Mouse (Mus musculus) CH12.LX (cell line): ENCODE results near the gene Zfr2.
"Not testable (repeated sequence)": the region's sequence is repeated elsewhere in the genome, so short reads cannot be mapped to it uniquely, and the experiment has no call there.

Source experiments
- CTCF ChIP-seq, 2 experiments: IDR thresholded peaks in 1 of 2; conservative IDR thresholded peaks in 1 of 2; 2 replicates each; pipeline ENCODE4 v1.5.1; 2011 to 2012; ENCODE audit warnings: low read depth in 2 of 2, low read length in 2 of 2, improper control_type of control experiment in 1 of 2, inconsistent platforms in 1 of 2, mild to moderate bottlenecking in 1 of 2, moderate library complexity in 1 of 2
- EP300 ChIP-seq: IDR thresholded peaks from 2 replicates; pipeline ENCODE4 v1.6.1; 2011; ENCODE audit warnings: low read length, improper control_type of control experiment
- POLR2AphosphoS2 ChIP-seq: IDR thresholded peaks from 2 replicates; pipeline ENCODE4 v1.6.1; 2011; ENCODE audit warnings: low read depth, low read length, improper control_type of control experiment

DNA sequence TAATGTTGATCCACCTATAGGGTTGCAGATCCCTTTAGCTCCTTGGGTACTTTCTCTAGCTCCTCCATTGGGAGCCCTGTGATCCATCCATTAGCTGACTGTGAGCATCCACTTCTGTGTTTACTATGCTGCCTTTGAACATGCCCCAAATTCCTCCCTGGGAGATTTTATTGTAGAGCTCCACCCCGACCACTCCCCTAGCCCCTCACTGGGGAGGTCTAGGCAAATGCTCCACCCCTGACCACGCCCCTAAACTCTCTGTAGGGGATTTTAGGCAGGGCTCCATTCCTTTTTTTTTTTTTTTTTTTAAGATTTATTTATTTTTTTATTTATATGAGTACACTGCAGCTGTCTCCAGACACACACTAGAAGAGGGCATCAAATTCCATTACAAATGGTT lies 9.2 kb upstream of the Zfr2 start:
- not testable (repeated sequence) for TF ChIP-seq EP300; CTCF (conservative IDR thresholded peaks at IDR 0.05 in 1 of 2, IDR thresholded peaks at IDR 0.05 in 1 of 2; ENCODE audit: low read depth in 2 of 2, low read length in 2 of 2); POLR2AphosphoS2
